Mouse (Mus musculus) liver, embryonic 14.5 days (tissue): ENCODE data around the gene Slc28a3.

Source experiments
- CTCF ChIP-seq: IDR thresholded peaks from 2 replicates; pipeline ENCODE4 v1.5.1; 2016; ENCODE audit warnings: antibody characterized with exemption, low read depth, control low read depth
- EP300 ChIP-seq: IDR thresholded peaks from 2 replicates; pipeline ENCODE4 v1.6.1; 2016; ENCODE audit warnings: antibody characterized with exemption, low read depth

- TF ChIP-seq CTCF: no peak
- TF ChIP-seq EP300: no peak
These were observed 76.3 kb downstream of the Slc28a3 start for GRCm38 (mm10) chr13:58534216-58534841.
